Mouse (Mus musculus) heart, adult 11 months (tissue): ENCODE results near the gene Vmn1r12.
A peak's percentile ranks its signal among the peaks of the same experiment; 100 is the strongest.
"Not testable (repeated sequence)": the region's sequence is repeated elsewhere in the genome, so short reads cannot be mapped to it uniquely, and the experiment has no call there.

ENCODE experiments used
- DNase-seq: peaks from one replicate; pipeline ENCODE4 v3.0.0; 2022

Vmn1r12 gene

GRCm38 (mm10) chr6:57156619-57157018, at the start of gene Vmn1r12:
Vmn1r12 (plus strand) TSS chr6:57156919.
- peak; percentile 3 for DNase-seq

GRCm38 (mm10) chr6:57109154-57109553, 47.6 kb upstream of the Vmn1r12 start, which contains the start of gene Vmn1r10:
Vmn1r10 (plus strand) TSS chr6:57109454.
- peak; percentile 30 for DNase-seq

GRCm38 (mm10) chr6:57133155-57133554, 23.6 kb upstream of the Vmn1r12 start, which contains the start of gene Vmn1r11:
Vmn1r11 (plus strand) TSS chr6:57133455.
- DNase-seq: no peak

- not testable (repeated sequence) for DNase-seq
Measured at GRCm38 (mm10) chr6:57190016-57190415, 33.3 kb downstream of the Vmn1r12 start.

GRCm38 (mm10) chr6:57202990-57203389, 46.3 kb downstream of the Vmn1r12 start, which contains the start of gene Vmn1r13:
Vmn1r13 (plus strand) TSS chr6:57203290.
- DNase-seq: not testable (repeated sequence)
